Mouse (Mus musculus) megakaryocyte progenitor cell, adult 5-6 weeks (primary cell): Measurements from ENCODE around the gene Igf2r. TPM values are rescaled to one million over a fixed set of nuclear protein-coding genes. Genes with fewer than 3 reads are reported as not detected.

Experiments used
- total RNA-seq, 2 experiments: library from RNA; stranded (forward) in 1 of 2; stranded (reverse) in 1 of 2; fragments of 157-497, 149-512 nt in 1 of 2; fragments of 200-1000 nt in 1 of 2; gene quantifications; 2 replicates each; pipeline versions ENCODE4 v1.2.3 to v1.2.4; 2015 to 2017

The Igf2r gene
- total RNA-seq, 2 experiments from 2014 or later: 2.6 to 3.0 TPM

Other genes starting within 250 kb of the Igf2r start
- gene Slc22a2, start 185.5 kb downstream of the Igf2r start, total RNA-seq (2015): not detected in 2 replicates
- not detected in 2 replicates for gene Slc22a2, start 185.5 kb downstream of the Igf2r start, total RNA-seq (2017)
- gene Slc22a1, start 93.8 kb downstream of the Igf2r start, total RNA-seq (2015): not detected in 2 replicates
- gene Slc22a1, start 93.8 kb downstream of the Igf2r start, total RNA-seq (2017): not detected in 2 replicates
- gene Mas1, start 98.5 kb upstream of the Igf2r start, total RNA-seq (2015): not detected in 2 replicates
- not detected in 2 replicates for gene Mas1, start 98.5 kb upstream of the Igf2r start, total RNA-seq (2017)
- not detected in 2 replicates for gene Mrgprh, start 106.4 kb upstream of the Igf2r start, total RNA-seq (2015)
- gene Mrgprh, start 106.4 kb upstream of the Igf2r start, total RNA-seq (2017): not detected in 2 replicates
- 1.3 and 1.4 TPM in 2 replicates for gene Pnldc1, start 140.6 kb upstream of the Igf2r start, total RNA-seq (2015)
- 3.5 TPM in 1 of 2 replicates, not detected in the other for gene Pnldc1, start 140.6 kb upstream of the Igf2r start, total RNA-seq (2017)
- gene Tcp1, start 146.0 kb upstream of the Igf2r start, total RNA-seq (2015): 568 and 575 TPM in 2 replicates
- gene Tcp1, start 146.0 kb upstream of the Igf2r start, total RNA-seq (2017): 901 and 1,100 TPM in 2 replicates
- gene Mrpl18, start 146.7 kb upstream of the Igf2r start, total RNA-seq (2015): 168 and 184 TPM in 2 replicates
- gene Mrpl18, start 146.7 kb upstream of the Igf2r start, total RNA-seq (2017): 213 TPM in 2 replicates
- gene Acat3, start 170.9 kb upstream of the Igf2r start, total RNA-seq (2015): 0.07 TPM in 1 of 2 replicates, not detected in the other
- 0.30 and 0.54 TPM in 2 replicates for gene Acat3, start 170.9 kb upstream of the Igf2r start, total RNA-seq (2017)
- 16.4 and 18.1 TPM in 2 replicates for gene Acat2, start 191.1 kb upstream of the Igf2r start, total RNA-seq (2015)
- gene Acat2, start 191.1 kb upstream of the Igf2r start, total RNA-seq (2017): 14.7 and 16.7 TPM in 2 replicates
- 115 TPM in 2 replicates for gene Wtap, start 224.5 kb upstream of the Igf2r start, total RNA-seq (2015)
- gene Wtap, start 224.5 kb upstream of the Igf2r start, total RNA-seq (2017): 274 and 365 TPM in 2 replicates
- 118 and 119 TPM in 2 replicates for gene Sod2, start 237.2 kb upstream of the Igf2r start, total RNA-seq (2015)
- 69.0 and 77.7 TPM in 2 replicates for gene Sod2, start 237.2 kb upstream of the Igf2r start, total RNA-seq (2017)